Comparison of ENCODE assay signal across 11 mouse cellular contexts in the genomic region with DNA sequence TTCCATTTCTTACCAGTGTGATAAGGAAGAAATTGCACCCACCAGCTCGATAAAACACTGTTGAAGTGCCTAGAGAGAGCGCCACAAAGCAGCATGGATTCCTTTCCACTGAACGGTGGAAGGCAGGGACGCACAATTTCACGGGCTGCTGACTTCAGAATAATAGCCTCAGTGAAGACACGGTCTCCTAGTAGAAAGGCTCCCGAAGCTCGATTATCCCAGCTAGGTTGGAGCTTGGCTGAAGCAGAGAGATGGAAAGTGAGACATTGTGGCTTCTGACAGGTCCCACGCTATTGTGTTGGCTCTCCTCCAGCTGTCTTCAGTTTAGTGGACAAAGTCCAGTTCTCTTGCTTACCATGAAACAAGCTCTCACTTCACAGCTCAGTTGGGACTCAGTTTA.
A peak's percentile ranks its signal among the peaks of the same experiment; 100 is the strongest.
DNase-seq lines count a peak whose midpoint lies in the region; ATAC-seq and TF ChIP-seq lines count a peak whose summit lies in the region.
"Had no signal": no experiment of that assay in that cellular context is flagged by ENCODE, and none has a peak within 500 bp of the region (broad histone marks: within the 10 kb centered on the region; RNA-seq: fewer than 3 reads in every experiment).

No protein-coding gene starts in this region.

- H3K9ac ChIP-seq in forebrain, embryonic 16.5 days (replicated peaks; ENCODE audit: low read depth, low read length): no peak overlapping the region
- H3K9ac ChIP-seq in hindbrain, embryonic 15.5 days: no peak overlapping the region

- TF ChIP-seq POLR2A in brain, embryonic 14.5 days (IDR thresholded peaks at IDR 0.05; ENCODE audit: borderline replicate concordance, extremely low read depth, insufficient read depth, insufficient read length, poor library complexity, severe bottlenecking): no peak

- 0 out of 2 replicates have a peak overlapping the region, but pooled peaks have one; percentile 35 for H3K27ac ChIP-seq in forebrain, embryonic 10.5 days
- no peak overlapping the region for H3K27ac ChIP-seq in forebrain, embryonic 16.5 days (ENCODE audit: low read length)
- H3K27ac ChIP-seq in hindbrain, embryonic 15.5 days (replicated peaks): no peak overlapping the region

- no peaks in the 10 kb centered on the region for H3K36me3 ChIP-seq in forebrain, embryonic 10.5 days (replicated peaks)
- H3K36me3 ChIP-seq in forebrain, embryonic 16.5 days (ENCODE audit: control insufficient read depth, insufficient read depth): no peaks in the 10 kb centered on the region
- H3K36me3 ChIP-seq in hindbrain, embryonic 15.5 days: no peaks in the 10 kb centered on the region

- 12% methylated on average over 9 of the region's 9 CpGs for WGBS in forebrain, embryonic 10.5 days
- WGBS in forebrain, embryonic 16.5 days: 3% methylated on average over 9 of the region's 9 CpGs
- 9% methylated on average over 9 of the region's 9 CpGs for WGBS in hindbrain, embryonic 15.5 days

- H3K4me1 ChIP-seq in forebrain, embryonic 10.5 days: peaks cover 16% of the 10 kb centered on the region
- peaks cover 7% of the 10 kb centered on the region; the same call in 1 of the 2 replicates for H3K4me1 ChIP-seq in forebrain, embryonic 16.5 days (replicated peaks; ENCODE audit: control insufficient read depth, insufficient read depth, low read length)
- H3K4me1 ChIP-seq in hindbrain, embryonic 15.5 days (replicated peaks): 0 out of 2 replicates have a peak, but pooled peaks cover 7% of the 10 kb centered on the region

- H3K9me3 ChIP-seq in forebrain, embryonic 10.5 days: no peaks in the 10 kb centered on the region
- H3K9me3 ChIP-seq in forebrain, embryonic 16.5 days (ENCODE audit: control insufficient read depth, low read length): no peaks in the 10 kb centered on the region
- H3K9me3 ChIP-seq in hindbrain, embryonic 15.5 days: no peaks in the 10 kb centered on the region

- DNase-seq in forebrain, embryonic 10.5 days (ENCODE audit: extremely low spot score, low spot score): peak; percentile 31
- peak; percentile 81 for DNase-seq in brain, embryonic 14.5 days (ENCODE audit: low read depth)
- DNase-seq in mesoderm, embryonic 11.5 days (ENCODE audit: low read depth, low spot score): peak; percentile 41
- no peak for DNase-seq in urinary bladder, postnatal 4 days (ENCODE audit: low spot score in 2 of 2)
- no peak for DNase-seq in testis, postnatal 10 days (ENCODE audit: low spot score)
- DNase-seq: B cell, adult 2 months; lung, postnatal 36 days; right cerebral cortex, adult 18-20 months had no signal

- no peak for ATAC-seq in forebrain, embryonic 16.5 days
- peak; percentile 76 for ATAC-seq in hindbrain, embryonic 15.5 days (ENCODE audit: low FRiP score, low read depth)
- ATAC-seq in erythroid progenitor cell, adult 5-6 weeks (replicated peaks; ENCODE audit: low FRiP score, poor library complexity, severe bottlenecking): no peak

- TF ChIP-seq CTCF in brain, embryonic 14.5 days (IDR thresholded peaks at IDR 0.05; ENCODE audit: borderline replicate concordance, extremely low read depth, insufficient read depth, insufficient read length): no peak

- no peak overlapping the region for H3K4me3 ChIP-seq in forebrain, embryonic 10.5 days
- H3K4me3 ChIP-seq in forebrain, embryonic 16.5 days (replicated peaks; ENCODE audit: low read length): no peak overlapping the region
- no peak overlapping the region for H3K4me3 ChIP-seq in hindbrain, embryonic 15.5 days

- no peaks in the 10 kb centered on the region for H3K27me3 ChIP-seq in forebrain, embryonic 10.5 days (ENCODE audit: poor library complexity, severe bottlenecking)
- H3K27me3 ChIP-seq in forebrain, embryonic 16.5 days (replicated peaks; ENCODE audit: control insufficient read depth, insufficient read depth, low read length): no peaks in the 10 kb centered on the region
- no peaks in the 10 kb centered on the region for H3K27me3 ChIP-seq in hindbrain, embryonic 15.5 days

- H3K4me2 ChIP-seq in forebrain, embryonic 16.5 days (ENCODE audit: low read length): no peak overlapping the region
- H3K4me2 ChIP-seq in hindbrain, embryonic 15.5 days: no peak overlapping the region

Comparison
In these comparisons a context has a peak if more than half of its experiments do, and no peak if none do; other contexts are left out.
1. DNase-seq: peak in forebrain, embryonic 10.5 days (single experiment), brain, embryonic 14.5 days (single experiment) and mesoderm, embryonic 11.5 days (single experiment); none in urinary bladder, postnatal 4 days (0 of 2) and testis, postnatal 10 days (single experiment).